Mouse (Mus musculus): ENCODE measurements at regions not wholly inside any gene's neighbourhood (a gene's known extent, or its start where the extent isn't known, plus 50 kb on each side); places are given as distances from the start of the nearest gene placed in this dataset.

DNA sequence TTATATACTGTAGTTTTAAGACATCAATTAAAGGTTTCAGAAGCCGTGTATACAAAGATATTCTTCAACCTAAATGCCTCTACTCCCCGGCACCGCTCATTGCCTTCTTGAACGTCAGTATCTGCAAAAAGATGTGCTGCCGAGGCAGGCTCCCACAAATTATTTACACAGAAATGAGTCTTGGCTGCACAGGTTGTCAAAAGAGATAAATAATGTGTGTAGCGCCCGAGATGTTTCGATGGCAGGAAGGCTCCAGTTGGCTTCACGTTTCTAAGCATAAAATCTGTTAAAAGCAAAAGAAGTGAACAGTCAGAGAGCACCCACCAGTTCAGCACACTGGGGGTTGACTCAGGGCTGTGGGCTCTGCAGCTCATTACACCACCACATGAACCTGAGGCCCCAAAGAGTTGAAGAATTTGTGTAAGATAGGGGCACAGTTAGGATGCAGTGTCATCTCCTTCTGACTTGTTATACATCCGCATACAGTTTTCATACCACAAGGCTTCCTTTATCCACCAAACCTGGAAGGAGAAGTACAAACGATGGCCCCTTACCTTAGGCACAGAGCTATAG, 138.4 kb downstream of the Ube2u start:
- TF ChIP-seq CTCF (IDR thresholded peaks at IDR 0.05; ENCODE audit: borderline replicate concordance, extremely low read depth, insufficient read depth, insufficient read length) (no peak), POLR2A (IDR thresholded peaks at IDR 0.05; ENCODE audit: borderline replicate concordance, extremely low read depth, insufficient read depth, insufficient read length, poor library complexity, severe bottlenecking) (no peak)
